Mouse (Mus musculus) adrenal gland, adult (tissue): Measurements from ENCODE around the gene Mid1.

Experiments
- DNase-seq, 2 experiments: peaks; one replicate each; pipeline ENCODE4 v3.0.0; 2022 to 2023; ENCODE audit warnings: low spot score in 1 of 2; ENCODE audit not compliant: inconsistent age in 2 of 2

The Mid1 gene

DNA sequence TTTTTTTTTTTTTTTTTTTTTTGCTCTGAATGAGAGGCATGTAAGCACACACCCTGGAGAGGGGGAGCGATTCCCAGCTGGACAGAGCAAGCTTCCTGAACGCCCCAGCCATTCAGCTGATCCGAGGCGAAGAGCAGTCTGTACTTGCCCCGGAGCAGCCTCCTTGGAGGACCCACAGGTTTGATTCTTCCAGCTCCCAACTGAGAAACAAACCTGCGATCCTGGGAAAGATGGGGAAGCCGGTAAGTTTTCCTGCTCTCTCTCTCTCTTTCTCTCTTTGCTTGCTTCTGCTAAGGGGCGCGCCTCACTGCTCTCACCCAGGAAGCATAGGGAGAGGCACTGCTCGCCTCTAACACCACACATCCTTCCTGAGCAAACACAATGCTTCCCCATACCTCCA, at the start of gene Mid1:
Gene Mid1, plus strand, starts transcription at position 69 of the 400 bp plus-strand sequence.
- peak; percentile 73 to 83 for DNase-seq

DNA sequence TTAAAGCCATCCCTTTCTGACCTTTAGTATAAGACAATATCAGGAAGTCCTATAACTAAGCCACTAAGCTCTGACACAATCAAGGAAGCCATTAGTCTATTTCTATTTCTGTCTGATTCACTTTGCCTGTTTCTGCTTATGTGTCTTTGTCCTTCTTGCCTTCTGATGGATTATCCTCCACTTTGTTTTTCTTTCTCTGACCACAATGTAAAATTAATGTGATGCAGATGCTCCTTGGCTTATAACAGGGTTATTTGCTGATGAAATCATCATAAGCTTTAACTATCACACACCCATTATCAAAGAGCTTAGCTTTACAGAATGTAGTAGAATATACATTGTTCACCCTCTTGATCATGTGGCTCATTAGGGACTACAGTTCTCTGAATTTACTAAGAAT, 11.9 kb upstream of the Mid1 start:
- no peak for DNase-seq

DNA sequence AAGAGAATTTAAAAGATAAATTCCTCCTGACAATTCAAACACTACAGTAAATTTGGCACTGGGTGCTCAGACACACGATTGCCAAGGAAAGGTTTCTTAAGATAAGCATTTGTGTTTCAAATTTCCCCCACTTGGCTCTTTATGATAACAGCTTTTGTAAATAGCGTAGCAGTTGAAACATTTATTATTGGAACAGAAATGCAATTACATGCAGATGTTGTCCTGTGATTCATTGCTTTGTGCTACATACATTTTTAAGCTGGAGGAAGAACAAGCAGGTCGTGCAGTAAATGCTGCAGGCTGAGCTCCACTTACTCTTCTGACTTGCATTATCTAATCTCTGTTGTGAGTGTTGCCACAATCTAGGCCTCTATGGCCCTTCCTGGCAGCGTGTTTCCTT, 8.7 kb upstream of the Mid1 start:
- DNase-seq = no peak

DNA sequence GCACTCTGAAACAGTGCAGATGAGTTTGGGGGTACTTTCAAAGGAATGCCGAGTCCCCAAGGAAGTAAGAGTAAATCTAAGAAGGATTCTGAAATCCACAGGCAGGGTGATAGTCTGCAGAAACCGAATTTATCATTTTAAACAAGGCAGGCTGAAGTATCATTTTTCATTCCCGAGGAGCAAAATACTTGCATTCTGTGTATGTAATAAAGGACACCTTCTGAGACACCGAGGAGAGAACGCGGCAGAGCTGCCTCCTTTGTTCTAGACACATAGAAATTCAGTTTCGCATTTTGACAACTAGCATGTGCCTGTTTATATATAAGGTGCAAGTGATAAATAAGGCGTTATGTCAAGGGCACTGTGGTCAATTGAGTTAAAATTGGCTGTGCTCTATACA, 732 bp downstream of the Mid1 start:
- DNase-seq = peak in 1 of 2 experiments; percentile 59

- no peak for DNase-seq
Observed at GRCm38 (mm10) chrX:169691217-169691616, 6.2 kb downstream of the Mid1 start.

DNA sequence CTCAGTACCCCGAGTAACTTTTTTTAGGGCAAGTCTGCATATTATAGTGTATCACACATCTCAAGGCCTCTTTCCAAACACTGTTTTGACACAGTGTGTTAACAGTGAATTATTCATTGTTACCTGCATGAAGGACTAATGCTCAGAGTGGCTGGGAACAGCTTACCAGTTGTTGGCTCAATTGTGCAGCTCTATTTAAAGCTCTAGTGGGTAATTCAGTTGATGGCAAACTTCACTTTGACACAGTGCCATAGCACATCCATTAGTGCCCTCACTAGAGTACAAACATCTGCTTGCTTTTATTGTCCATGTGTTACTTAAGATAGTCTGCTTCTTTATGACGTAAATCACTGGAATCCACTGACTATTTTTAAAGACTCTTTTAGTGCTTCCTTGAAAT, 6.7 kb downstream of the Mid1 start:
- peak in 1 of 2 experiments; percentile 61 for DNase-seq

DNA sequence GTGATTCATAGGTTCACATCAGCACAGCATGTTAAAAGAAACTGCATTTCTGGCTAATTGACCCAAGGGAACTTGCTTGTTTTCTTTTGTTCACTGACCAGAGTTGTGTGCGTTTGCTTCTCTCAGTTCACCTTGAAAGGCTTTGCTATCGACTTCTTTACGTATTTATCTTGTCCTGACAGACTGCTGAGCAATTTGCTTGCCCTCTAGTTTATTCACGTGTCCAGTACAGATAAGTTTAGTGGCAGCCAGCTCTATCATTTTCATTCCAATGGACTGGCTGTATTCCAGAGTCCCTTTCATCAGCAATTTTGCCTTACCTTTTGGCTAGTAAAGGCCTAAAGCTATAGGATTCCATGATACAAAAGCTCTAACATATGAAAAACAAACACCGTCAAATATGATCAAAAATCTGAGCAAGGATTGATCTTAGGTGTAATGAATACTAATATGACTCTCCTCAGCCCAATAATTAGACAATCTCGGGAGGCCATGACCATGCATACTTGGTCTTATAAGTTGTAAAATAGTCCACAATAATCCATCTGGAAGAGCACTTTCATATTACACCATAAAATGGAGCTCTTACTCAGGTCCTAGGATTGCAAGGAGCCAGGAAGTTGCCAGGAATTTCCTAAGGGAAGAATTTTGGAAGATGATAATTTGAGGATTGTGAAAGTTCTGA, 7.4 kb downstream of the Mid1 start:
- DNase-seq = peak in 1 of 2 experiments; percentile 63

DNA sequence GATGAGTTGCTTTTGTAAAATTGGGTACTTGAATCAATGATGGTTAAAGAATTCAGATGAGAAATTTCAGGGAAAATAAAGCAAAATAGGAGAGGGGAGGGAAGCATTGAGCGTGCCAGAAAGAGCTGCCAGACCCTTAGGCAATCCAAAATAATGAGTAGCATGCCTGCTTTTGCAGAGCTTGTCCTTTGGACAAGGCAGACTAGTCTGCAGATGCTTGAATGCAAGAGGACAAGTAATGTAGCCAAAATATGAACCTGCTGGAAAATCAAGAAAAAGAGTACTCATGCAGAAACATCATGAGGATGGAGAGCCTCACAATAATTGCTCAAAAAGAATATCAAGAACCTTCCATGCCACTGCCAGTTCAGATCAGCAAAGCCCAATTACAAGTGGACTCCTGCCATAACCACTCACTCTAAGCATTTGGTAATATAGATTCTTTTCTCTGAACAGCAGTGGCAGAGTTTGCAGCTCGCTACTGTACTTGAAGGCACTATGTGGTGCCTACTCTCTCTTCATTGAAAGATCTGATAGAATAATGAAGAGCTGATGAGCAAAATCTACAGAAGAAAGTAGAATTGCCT, 19.1 kb downstream of the Mid1 start:
- no peak for DNase-seq

GRCm38 (mm10) chrX:169723511-169723910, 38.5 kb downstream of the Mid1 start:
- no peak for DNase-seq

DNA sequence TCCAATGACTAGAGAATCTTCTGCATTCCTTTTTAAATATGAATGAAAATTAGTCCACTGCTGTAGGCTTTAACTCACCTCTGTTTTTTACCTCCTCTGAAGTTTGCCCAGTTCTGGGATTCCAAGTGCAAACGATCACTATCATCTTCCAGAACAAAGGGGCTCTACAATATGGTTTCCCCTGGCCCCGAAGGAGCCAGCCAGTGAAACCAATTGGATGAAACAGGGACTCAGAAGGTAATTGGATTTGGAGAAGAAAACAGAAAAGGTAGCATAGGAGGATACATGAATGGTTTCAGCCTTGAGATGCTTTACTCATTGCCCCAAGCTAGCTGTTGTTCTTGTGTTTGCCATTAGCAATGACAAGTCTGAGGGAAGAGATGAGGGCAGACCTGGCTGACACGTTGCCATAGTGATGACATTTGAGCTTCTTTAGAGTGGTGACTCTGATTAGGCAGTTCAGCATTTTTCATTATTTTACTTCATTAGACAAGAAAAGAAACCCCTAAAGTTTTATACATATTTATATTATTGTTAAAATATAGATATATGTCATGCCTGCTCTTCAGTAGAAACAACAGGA, 50.5 kb downstream of the Mid1 start:
- DNase-seq = peak; percentile 30 to 50

- DNase-seq = no peak
Observed at GRCm38 (mm10) chrX:169758001-169758400, 73.0 kb downstream of the Mid1 start.

GRCm38 (mm10) chrX:169779535-169779934, 94.5 kb downstream of the Mid1 start, which contains the start of gene 4933400A11Rik:
Gene 4933400A11Rik, minus strand, starts transcription at chrX:169779635.
- DNase-seq = no peak

DNA sequence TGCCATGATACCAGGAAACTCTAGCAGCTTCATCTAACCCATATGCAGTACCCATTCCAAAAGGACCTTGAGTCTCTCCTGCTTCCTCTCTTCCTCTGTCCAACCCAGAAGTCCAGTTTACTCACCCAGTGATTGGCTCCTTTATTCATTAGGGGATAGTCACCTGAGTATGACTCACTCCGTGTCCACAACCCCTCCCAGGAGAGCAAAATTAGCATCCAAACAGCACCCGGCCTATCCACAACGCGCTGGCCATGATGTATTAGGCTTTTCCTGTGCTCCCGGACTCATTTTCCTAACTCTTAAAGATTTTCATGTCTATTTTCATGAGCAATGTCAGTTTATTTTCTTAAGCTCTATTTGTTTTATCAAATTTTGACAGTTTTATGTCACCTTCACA, 104.7 kb downstream of the Mid1 start:
- no peak for DNase-seq

- DNase-seq = peak in 1 of 2 experiments; percentile 36
Observed at GRCm38 (mm10) chrX:169792879-169793278, 107.9 kb downstream of the Mid1 start.

- DNase-seq = peak; percentile 66 to 89
Observed at GRCm38 (mm10) chrX:169794421-169794820, 109.4 kb downstream of the Mid1 start.

DNA sequence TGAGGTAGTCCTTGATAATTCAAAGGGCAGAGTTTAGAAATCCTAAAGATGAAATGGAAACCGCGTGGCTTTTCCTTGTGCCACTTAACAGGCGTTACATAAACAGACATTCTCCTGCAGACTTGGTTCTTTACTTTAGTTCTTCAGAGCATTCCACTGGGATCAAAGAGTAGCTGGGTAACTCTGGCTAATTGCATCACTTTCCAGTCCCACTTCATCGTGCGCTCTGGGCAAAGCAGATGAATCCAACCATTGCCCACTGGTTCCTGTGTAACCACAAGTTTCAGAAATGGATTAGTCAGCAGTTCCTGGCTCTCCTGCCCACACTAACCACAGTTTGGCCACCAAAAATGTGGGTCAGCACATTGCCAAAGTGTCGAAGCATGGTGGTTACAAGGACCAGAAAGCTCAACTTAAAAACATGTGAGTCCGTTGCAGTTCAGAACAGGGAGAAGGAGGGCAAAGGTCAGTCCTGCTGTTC, 109.9 kb downstream of the Mid1 start:
- peak; percentile 83 to 90 for DNase-seq

GRCm38 (mm10) chrX:169797148-169797547, 112.1 kb downstream of the Mid1 start:
- peak in 1 of 2 experiments; percentile 43 for DNase-seq

- DNase-seq = peak in 1 of 2 experiments; percentile 78
Observed at GRCm38 (mm10) chrX:169798987-169799680, 114.1 kb downstream of the Mid1 start.

- DNase-seq = no peak
Observed at GRCm38 (mm10) chrX:169800238-169800637, 115.2 kb downstream of the Mid1 start.

- DNase-seq = no peak
Observed at GRCm38 (mm10) chrX:169805791-169806190, 120.8 kb downstream of the Mid1 start.

GRCm38 (mm10) chrX:169807744-169808143, 122.7 kb downstream of the Mid1 start:
- DNase-seq = peak in 1 of 2 experiments; percentile 58
